8 mouse cellular contexts compared by ENCODE assay signal in genomic region chr2:103784621-103785020, GRCm38 (mm10). TPM values are rescaled to one million over a fixed set of nuclear protein-coding genes. Genes with fewer than 3 reads are reported as not detected.
DNase-seq lines count a peak whose midpoint lies in the region; ATAC-seq and TF ChIP-seq lines count a peak whose summit lies in the region.

No protein-coding gene starts in this region.

- TF ChIP-seq CTCF in thymus, adult 2 months (IDR thresholded peaks at IDR 0.05; ENCODE audit: borderline replicate concordance, control insufficient read depth, extremely low read depth, insufficient read depth, low read length, poor library complexity) = peak; percentile 38; the same call in 1 of the 2 replicates

- no peak overlapping the region for H3K27ac ChIP-seq in heart, embryonic 11.5 days (ENCODE audit: low read depth, low read length)
- no peak overlapping the region for H3K27ac ChIP-seq in thymus, adult 2 months (ENCODE audit: control insufficient read depth, insufficient read depth, low read length)

- ATAC-seq in heart, embryonic 11.5 days (replicated peaks; ENCODE audit: insufficient number of reproducible peaks, low FRiP score, low TSS enrichment) = no peak

- no peak for TF ChIP-seq POLR2A in thymus, adult 2 months (IDR thresholded peaks at IDR 0.05; ENCODE audit: control insufficient read depth, extremely low read depth, insufficient read depth, low read length, poor library complexity)

- H3K9ac ChIP-seq in heart, embryonic 11.5 days (ENCODE audit: low read depth, low read length) = no peak overlapping the region

- intact Hi-C loops in left cerebral cortex, postnatal 14 days (cut with DNase I) = no loop called here

- no peaks in the 10 kb centered on the region for H3K4me1 ChIP-seq in heart, embryonic 11.5 days (ENCODE audit: control insufficient read depth, insufficient read depth, low read length)
- no peaks in the 10 kb centered on the region for H3K4me1 ChIP-seq in thymus, adult 2 months (replicated peaks; ENCODE audit: control insufficient read depth, insufficient read depth, low read length)

- 87% methylated on average over 4 of the region's 4 CpGs for WGBS in heart, embryonic 11.5 days (ENCODE audit: insufficient replicate concordance)
- 95% methylated on average over 4 of the region's 4 CpGs for WGBS in thymus, adult 2 months

- H3K27me3 ChIP-seq in heart, embryonic 11.5 days (ENCODE audit: control insufficient read depth, insufficient read depth, low read length) = no peaks in the 10 kb centered on the region
- no peaks in the 10 kb centered on the region for H3K27me3 ChIP-seq in thymus, adult 2 months (ENCODE audit: control insufficient read depth, insufficient read depth, low read length)

- H3K4me3 ChIP-seq in heart, embryonic 11.5 days (ENCODE audit: low read depth, low read length) = no peak overlapping the region
- H3K4me3 ChIP-seq in thymus, adult 2 months (ENCODE audit: control insufficient read depth, insufficient read depth, low read length) = no peak overlapping the region

- no peaks in the 10 kb centered on the region for H3K9me3 ChIP-seq in heart, embryonic 11.5 days (replicated peaks; ENCODE audit: control insufficient read depth, low read length)

- DNase-seq in heart, adult 18-20 months = peak; percentile 5 to 25
- DNase-seq in thymus, adult 2 months = peak; percentile 37
- DNase-seq in thymus, adult 18-20 months = no peak
- DNase-seq in lung, postnatal 36 days = peak; percentile 49
- no peak for DNase-seq in left cerebral cortex, postnatal 14 days (ENCODE audit: low spot score in 2 of 2)
- no peak for DNase-seq in cerebellum, adult 11-12 months
- no peak for DNase-seq in adrenal gland, postnatal 10 days

- H3K36me3 ChIP-seq in heart, embryonic 11.5 days (ENCODE audit: control insufficient read depth, insufficient read depth, low read length) = peaks cover 11% of the 10 kb centered on the region
- peaks cover 38% of the 10 kb centered on the region for H3K36me3 ChIP-seq in thymus, adult 2 months (ENCODE audit: control insufficient read depth, insufficient read depth, low read length)

- H3K4me2 ChIP-seq in heart, embryonic 11.5 days = no peak overlapping the region

RNA-seq across cellular contexts. Expression of gene Caprin1, which starts 12.8 kb away (rescaled TPM):
- 100 to 1,000 TPM; 201 to 202 TPM for total RNA-seq in heart, adult 18-20 months (2021)
- polyA plus RNA-seq in heart, embryonic 11.5 days (2014; fragmentation: Nextera tagmentation; extraction: Ambion mirVana) = 307 and 343 TPM in 2 replicates
- 182 and 242 TPM in 2 replicates for polyA plus RNA-seq in thymus, adult 2 months (2012; rRNA removed)
- 100 to 1,000 TPM; 339 to 364 TPM for total RNA-seq in left cerebral cortex, postnatal 14 days (2021)
- 100 to 1,000 TPM; 354 to 414 TPM for total RNA-seq in adrenal gland, postnatal 10 days (2021)

RNA-seq across cellular contexts. Expression of gene Nat10, which starts 23.6 kb away (rescaled TPM):
- total RNA-seq in heart, adult 18-20 months (2021) = 10 to 100 TPM; 15.5 to 17.7 TPM
- 15.3 and 18.0 TPM in 2 replicates for polyA plus RNA-seq in heart, embryonic 11.5 days (2014; fragmentation: Nextera tagmentation; extraction: Ambion mirVana)
- polyA plus RNA-seq in thymus, adult 2 months (2012; rRNA removed) = 70.1 and 80.2 TPM in 2 replicates
- 10 to 100 TPM; 28.3 to 29.5 TPM for total RNA-seq in left cerebral cortex, postnatal 14 days (2021)
- total RNA-seq in adrenal gland, postnatal 10 days (2021) = 10 to 100 TPM; 28.3 to 49.3 TPM

Comparison
In these comparisons a context has a peak if more than half of its experiments do, and no peak if none do; other contexts are left out.
1. DNase-seq: peak in heart, adult 18-20 months (2 of 2), thymus, adult 2 months (single experiment) and lung, postnatal 36 days (single experiment); none in thymus, adult 18-20 months (0 of 2), left cerebral cortex, postnatal 14 days (0 of 2), cerebellum, adult 11-12 months (single experiment) and adrenal gland, postnatal 10 days (single experiment).